Mouse (Mus musculus) mouse embryonic stem cell (cell line): ENCODE data around the gene Nrf1.

Experiments
- in situ Hi-C, 2 experiments: fragments of 300-500 bp; cut with MboI; formaldehyde crosslinking; loops; 1 replicate in 1 of 2; 3 replicates in 1 of 2; pipeline ENCODE4 v1.14.3; 2019 to 2020; ENCODE audit warnings: low sequenced_read_pairs in 2 of 2, low pct_unique_long_range_greater_than_20kb in 1 of 2, mixed read lengths in 1 of 2; ENCODE audit not compliant: unreplicated experiment in 1 of 2

The Nrf1 gene

GRCm38 (mm10) chr6:30047271-30048162, at the start of gene Nrf1:
Gene Nrf1 (plus strand): TSS chr6:30047988.
- in situ Hi-C loops = no loop called here

- in situ Hi-C loops = no loop called here
Measured at GRCm38 (mm10) chr6:29998140-29998539, 49.6 kb upstream of the Nrf1 start.

- in situ Hi-C loops = no loop called here
Measured at GRCm38 (mm10) chr6:29998771-29999170, 49.0 kb upstream of the Nrf1 start.

GRCm38 (mm10) chr6:30002628-30003027, 45.2 kb upstream of the Nrf1 start:
- in situ Hi-C loops = no loop called here

- in situ Hi-C loops = no loop called here
Measured at GRCm38 (mm10) chr6:30005851-30006250, 41.9 kb upstream of the Nrf1 start.

- in situ Hi-C loops = no loop called here
Measured at GRCm38 (mm10) chr6:30009204-30009603, 38.6 kb upstream of the Nrf1 start.

- in situ Hi-C loops = no loop called here
Measured at GRCm38 (mm10) chr6:30013520-30013919, 34.3 kb upstream of the Nrf1 start.

GRCm38 (mm10) chr6:30014187-30014864, 33.5 kb upstream of the Nrf1 start:
- in situ Hi-C loops = no loop called here

- in situ Hi-C loops = no loop called here
Measured at GRCm38 (mm10) chr6:30021241-30021640, 26.5 kb upstream of the Nrf1 start.

GRCm38 (mm10) chr6:30021656-30022055, 26.1 kb upstream of the Nrf1 start:
- in situ Hi-C loops = no loop called here

GRCm38 (mm10) chr6:30026799-30027198, 21.0 kb upstream of the Nrf1 start:
- in situ Hi-C loops = no loop called here

- in situ Hi-C loops = no loop called here
Measured at GRCm38 (mm10) chr6:30028358-30028757, 19.4 kb upstream of the Nrf1 start.

GRCm38 (mm10) chr6:30035112-30035511, 12.7 kb upstream of the Nrf1 start:
- in situ Hi-C loops = no loop called here

GRCm38 (mm10) chr6:30041498-30041897, 6.3 kb upstream of the Nrf1 start:
- in situ Hi-C loops = no loop called here

- in situ Hi-C loops = no loop called here
Measured at GRCm38 (mm10) chr6:30042483-30042882, 5.3 kb upstream of the Nrf1 start.

GRCm38 (mm10) chr6:30048163-30048500, 344 bp downstream of the Nrf1 start:
- in situ Hi-C loops = no loop called here

GRCm38 (mm10) chr6:30048501-30049353, 939 bp downstream of the Nrf1 start:
- in situ Hi-C loops = no loop called here

- in situ Hi-C loops = no loop called here
Measured at GRCm38 (mm10) chr6:30053116-30053515, 5.3 kb downstream of the Nrf1 start.

- in situ Hi-C loops = no loop called here
Measured at GRCm38 (mm10) chr6:30062544-30062943, 14.8 kb downstream of the Nrf1 start.
